Mouse (Mus musculus) megakaryocyte, embryonic 14.5 days (primary cell): ENCODE results near the gene Itgae.

Experiments used
- FLI1 ChIP-seq: IDR thresholded peaks from 2 replicates; pipeline ENCODE4 v1.6.1; 2012; ENCODE audit warnings: low read length, inconsistent platforms, mixed read lengths
- GATA1 ChIP-seq: IDR thresholded peaks from 3 replicates; pipeline ENCODE4 v1.6.1; 2012; ENCODE audit warnings: mixed read lengths, low read length, inconsistent platforms, borderline replicate concordance

DNA sequence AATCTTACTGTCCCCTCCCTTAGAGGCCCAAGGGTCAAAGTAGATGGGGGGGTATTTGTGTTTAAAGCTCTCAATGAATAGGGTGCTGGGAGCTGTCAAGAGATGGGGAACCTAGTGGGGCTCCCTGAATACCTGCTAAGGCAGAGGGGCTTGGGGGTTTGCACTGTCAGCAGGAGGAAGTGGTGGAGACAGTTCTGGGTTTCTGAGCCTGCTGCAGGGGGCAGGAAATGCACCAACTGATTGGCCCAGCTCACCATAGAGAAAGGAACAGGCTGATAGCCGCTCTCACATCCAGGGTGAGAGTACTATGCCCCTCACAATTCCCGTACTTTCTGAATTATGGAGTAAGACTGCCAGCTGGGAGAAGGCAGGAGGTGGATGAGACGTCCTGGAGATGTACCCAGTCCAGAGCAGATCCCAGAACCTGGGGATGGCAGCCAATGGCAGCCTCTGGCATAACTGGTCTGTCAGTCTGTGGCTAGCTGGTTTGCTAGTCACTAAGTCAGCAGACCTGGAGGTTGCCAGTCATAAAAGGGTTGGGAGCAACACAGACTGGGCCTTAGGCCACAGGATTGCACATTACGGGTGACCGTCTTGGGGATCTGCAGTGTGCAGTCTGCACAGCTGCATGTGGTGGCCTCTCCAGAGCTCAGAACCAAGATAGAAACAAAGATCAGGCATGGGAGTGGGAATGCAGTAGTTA is 18.0 kb downstream of the Itgae start:
- TF ChIP-seq FLI1: no peak
- TF ChIP-seq GATA1: no peak
